Mouse (Mus musculus) retina, postnatal 1 day (tissue): ENCODE measurements at regions not wholly inside any gene's neighbourhood (a gene's known extent, or its start where the extent isn't known, plus 50 kb on each side); places are given as distances from the start of the nearest gene placed in this dataset.

Experiments
- DNase-seq: peaks from one replicate; pipeline ENCODE4 v3.0.0-alpha.2; 2012

GRCm38 (mm10) chr12:37632368-37632767 lies 185.2 kb upstream of the Dgkb start:
- peak; percentile 6 for DNase-seq

- no peak for DNase-seq
Measured at GRCm38 (mm10) chr12:37633286-37633685, 184.2 kb upstream of the Dgkb start.

- no peak for DNase-seq
Measured at GRCm38 (mm10) chr12:37646186-37646585, 171.3 kb upstream of the Dgkb start.

- no peak for DNase-seq
Measured at GRCm38 (mm10) chr12:37653287-37653686, 164.2 kb upstream of the Dgkb start.

GRCm38 (mm10) chr12:37654256-37654655 lies 163.3 kb upstream of the Dgkb start:
- no peak for DNase-seq

- DNase-seq: no peak
Measured at GRCm38 (mm10) chr12:37660016-37660415, 157.5 kb upstream of the Dgkb start.

- DNase-seq: no peak
Measured at GRCm38 (mm10) chr12:37682455-37683110, 134.9 kb upstream of the Dgkb start.

GRCm38 (mm10) chr12:37692584-37692983 lies 124.9 kb upstream of the Dgkb start:
- no peak for DNase-seq
